ENCODE assay signal across 29 mouse cellular contexts in genomic region chr5:117865876-117866275, GRCm38 (mm10).
"Had no signal": no experiment of that assay in that cellular context is flagged by ENCODE, and none has a peak within 500 bp of the region (broad histone marks: within the 10 kb centered on the region; RNA-seq: fewer than 3 reads in every experiment).

No protein-coding gene starts in this region.

- H3K4me3 ChIP-seq: left cerebral cortex, adult 2 months; limb, embryonic 10.5 days; limb, embryonic 12.5 days; limb, embryonic 13.5 days; limb, embryonic 15.5 days; liver, embryonic 12.5 days; liver, embryonic 13.5 days; liver, embryonic 15.5 days; lung, embryonic 15.5 days; megakaryocyte, embryonic 14.5 days; midbrain, embryonic 12.5 days; midbrain, embryonic 13.5 days; midbrain, embryonic 15.5 days; myocyte had no signal

- H3K9ac ChIP-seq: limb, embryonic 12.5 days; limb, embryonic 13.5 days; limb, embryonic 15.5 days; liver, embryonic 12.5 days; liver, embryonic 13.5 days; liver, embryonic 14.5 days; liver, embryonic 15.5 days; liver, postnatal 0 days; lung, embryonic 14.5 days; lung, embryonic 15.5 days; midbrain, embryonic 12.5 days; midbrain, embryonic 13.5 days; midbrain, embryonic 15.5 days had no signal

- H3K4me1 ChIP-seq: liver, embryonic 12.5 days; liver, embryonic 13.5 days; liver, embryonic 15.5 days; lung, embryonic 15.5 days; megakaryocyte, embryonic 14.5 days had no signal

- H3K27me3 ChIP-seq: midbrain, embryonic 13.5 days; midbrain, embryonic 15.5 days had no signal

- DNase-seq: left cerebral cortex, postnatal 4 days; liver; liver, embryonic 13.5 days; liver, postnatal 0 days; lung, adult 18-20 months; lung, adult 2 months; lung, embryonic 14.5 days; lung, postnatal 10 days; lung, postnatal 14 days; lung, postnatal 36 days; midbrain, embryonic 14.5 days had no signal

- H3K27ac ChIP-seq: left cerebral cortex, adult 2 months; limb, embryonic 10.5 days; limb, embryonic 12.5 days; limb, embryonic 13.5 days; limb, embryonic 15.5 days; liver, embryonic 12.5 days; liver, embryonic 13.5 days; liver, embryonic 14.5 days; liver, embryonic 15.5 days; lung, embryonic 15.5 days; macrophage; midbrain, embryonic 13.5 days; midbrain, embryonic 15.5 days had no signal

- H3K4me2 ChIP-seq: limb, embryonic 12.5 days; limb, embryonic 13.5 days; limb, embryonic 15.5 days; liver, embryonic 11.5 days; liver, embryonic 12.5 days; liver, embryonic 13.5 days; liver, embryonic 15.5 days; lung, embryonic 14.5 days; lung, embryonic 15.5 days; midbrain, embryonic 11.5 days; midbrain, embryonic 12.5 days; midbrain, embryonic 13.5 days; midbrain, embryonic 15.5 days had no signal

- H3K36me3 ChIP-seq: limb, embryonic 10.5 days; limb, embryonic 12.5 days; limb, embryonic 13.5 days; limb, embryonic 15.5 days; liver, embryonic 12.5 days; liver, embryonic 13.5 days; liver, embryonic 15.5 days; lung, embryonic 15.5 days; midbrain, embryonic 10.5 days; midbrain, embryonic 12.5 days; midbrain, embryonic 13.5 days; midbrain, embryonic 15.5 days had no signal

- H3K9me3 ChIP-seq: limb, embryonic 10.5 days; limb, embryonic 12.5 days; limb, embryonic 13.5 days; limb, embryonic 15.5 days; liver, embryonic 12.5 days; liver, embryonic 13.5 days; liver, embryonic 15.5 days; lung, embryonic 15.5 days; megakaryocyte, embryonic 14.5 days; midbrain, embryonic 10.5 days; midbrain, embryonic 12.5 days; midbrain, embryonic 13.5 days; midbrain, embryonic 15.5 days had no signal
